Mouse (Mus musculus): ENCODE results near the gene Acsl1. TPM values are rescaled to one million over a fixed set of nuclear protein-coding genes. Genes with fewer than 3 reads are reported as not detected.

Acsl1 gene
- polyA plus RNA-seq (2015; fragmentation: Nextera tagmentation; extraction: Ambion mirVana) = 48.3 and 56.0 TPM in 2 replicates

DNA sequence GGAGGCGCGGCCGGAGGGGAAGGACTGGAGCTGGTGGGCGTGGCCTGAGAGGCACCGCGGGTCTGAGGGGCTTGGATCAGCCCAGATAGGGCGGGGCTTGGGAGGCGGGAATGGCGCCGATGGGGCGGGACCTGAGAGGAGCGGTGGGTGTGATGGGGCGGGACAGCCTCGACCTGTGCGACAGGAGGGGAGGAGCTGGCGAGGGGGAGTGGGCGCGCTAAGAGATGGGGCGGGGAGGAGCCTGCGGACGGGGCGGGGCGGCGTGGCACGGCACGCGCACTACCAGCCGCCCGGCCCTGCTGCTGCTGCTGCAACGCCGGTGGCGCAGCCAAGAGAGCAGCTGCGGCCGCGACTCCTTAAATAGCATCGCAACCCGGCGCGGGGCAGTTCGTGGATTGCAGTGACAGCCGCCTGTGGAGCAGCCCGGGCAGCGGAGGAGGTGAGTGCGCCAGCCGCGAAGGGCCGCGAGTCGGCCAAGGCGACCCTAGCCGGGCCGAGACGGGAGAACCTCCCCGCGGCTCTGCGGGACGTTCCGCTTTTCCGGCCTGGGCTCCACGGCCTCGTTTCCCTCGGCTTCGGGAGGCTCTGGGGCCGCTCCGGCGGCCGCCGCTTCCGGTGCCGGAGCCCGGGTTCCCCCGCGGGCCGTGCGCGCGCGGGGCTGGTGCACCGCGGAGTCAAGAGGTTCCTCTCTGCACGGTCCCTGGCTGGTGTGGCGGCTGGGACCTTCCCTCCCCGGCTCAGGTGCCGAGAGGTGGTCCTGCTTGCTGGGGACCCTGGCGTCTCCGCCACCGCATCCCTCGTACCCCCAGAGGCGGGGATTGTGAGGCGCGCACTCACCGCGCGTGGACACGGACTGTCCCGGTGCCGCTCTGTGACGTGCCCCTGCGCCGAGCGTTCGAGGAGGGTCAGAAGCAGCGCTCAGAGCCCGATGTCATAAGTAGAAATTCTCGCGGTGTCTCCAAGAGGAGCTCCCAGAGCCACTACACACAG, at the start of gene Acsl1:
TSS of gene Acsl1 (plus strand) at position 246 of the 990 bp plus-strand sequence.
- H3K9me3 ChIP-seq (ENCODE audit: control insufficient read depth, low read length) = no peaks in the 10 kb centered on the region
- peaks cover 2% of the 10 kb centered on the region; the same call in 1 of the 2 replicates for H3K36me3 ChIP-seq (ENCODE audit: control insufficient read depth, insufficient read depth, low read length)
- under 1% methylated on average over 79 of the region's 106 CpGs for WGBS
- peak within 1 kb of the TSS; percentile 85 for H3K4me2 ChIP-seq (ENCODE audit: low read depth, low read length)
- H3K27ac ChIP-seq (ENCODE audit: low read length) = peak within 1 kb of the TSS; percentile 87
- peak within 1 kb of the TSS; percentile 93 for H3K9ac ChIP-seq (ENCODE audit: low read depth, low read length)
- no peaks in the 10 kb centered on the region for H3K27me3 ChIP-seq (replicated peaks; ENCODE audit: control insufficient read depth, insufficient read depth, low read length)
- H3K4me3 ChIP-seq (ENCODE audit: low read length) = peak within 1 kb of the TSS; percentile 83
- H3K4me1 ChIP-seq (ENCODE audit: control insufficient read depth, insufficient read depth, low read length) = peaks cover 7% of the 10 kb centered on the region; the same call in 1 of the 2 replicates
- ATAC-seq = peak; percentile 96

DNA sequence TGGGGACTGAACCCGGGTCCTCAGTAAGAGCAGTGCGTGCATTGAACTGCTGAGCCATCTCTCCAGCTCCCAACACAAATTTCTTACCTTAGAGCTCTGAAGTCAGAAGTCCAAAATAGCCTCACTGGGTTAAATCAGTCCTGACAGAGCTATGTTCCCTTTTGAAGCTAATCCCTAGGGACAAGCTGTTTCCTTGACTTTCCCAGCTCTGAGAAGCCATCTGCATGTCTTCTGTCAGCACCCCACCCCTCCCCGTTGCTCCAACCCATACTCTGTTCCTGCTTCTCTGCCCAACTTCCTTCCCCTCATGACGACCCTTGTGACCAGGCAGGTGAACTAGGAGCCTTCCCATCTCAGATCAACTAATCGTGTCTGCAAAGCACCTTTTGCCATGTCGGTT, 49.3 kb upstream of the Acsl1 start:
- no peaks in the 10 kb centered on the region for H3K9me3 ChIP-seq (ENCODE audit: control insufficient read depth, low read length)
- 69% methylated on average over 6 of the region's 6 CpGs for WGBS
- H3K36me3 ChIP-seq (ENCODE audit: control insufficient read depth, insufficient read depth, low read length) = no peaks in the 10 kb centered on the region
- no peak overlapping the region for H3K27ac ChIP-seq (ENCODE audit: low read length)
- no peak overlapping the region for H3K4me3 ChIP-seq (ENCODE audit: low read length)
- no peaks in the 10 kb centered on the region for H3K4me1 ChIP-seq (ENCODE audit: control insufficient read depth, insufficient read depth, low read length)
- ATAC-seq = no peak
- no peaks in the 10 kb centered on the region for H3K27me3 ChIP-seq (replicated peaks; ENCODE audit: control insufficient read depth, insufficient read depth, low read length)
- H3K4me2 ChIP-seq (ENCODE audit: low read depth, low read length) = no peak overlapping the region
- no peak overlapping the region for H3K9ac ChIP-seq (ENCODE audit: low read depth, low read length)

DNA sequence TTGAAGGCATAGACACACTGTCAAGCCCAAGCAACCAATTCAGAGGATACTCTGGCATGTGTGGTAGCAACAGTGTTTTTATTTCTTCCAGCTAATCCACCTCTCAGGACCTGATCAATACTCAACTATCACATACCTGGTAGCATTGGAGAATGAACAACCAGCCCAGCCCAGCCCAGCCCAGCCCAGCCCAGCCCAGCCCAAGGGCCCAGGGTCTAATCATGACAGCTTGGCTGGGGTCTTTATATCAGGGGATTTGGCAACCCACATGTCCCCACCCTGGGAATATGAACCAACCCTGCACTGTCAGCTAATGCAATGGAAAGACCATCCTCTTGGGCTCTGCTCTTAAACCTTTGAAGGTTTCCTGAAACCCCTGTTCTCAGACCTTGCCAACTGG, 42.9 kb upstream of the Acsl1 start:
- ATAC-seq = 0 out of 2 replicates have a peak, but pooled peaks have one; percentile 23
- Histone ChIP-seq H3K4me3 (ENCODE audit: low read length) (no peak overlapping the region), H3K4me1 (ENCODE audit: control insufficient read depth, insufficient read depth, low read length) (no peaks in the 10 kb centered on the region)

DNA sequence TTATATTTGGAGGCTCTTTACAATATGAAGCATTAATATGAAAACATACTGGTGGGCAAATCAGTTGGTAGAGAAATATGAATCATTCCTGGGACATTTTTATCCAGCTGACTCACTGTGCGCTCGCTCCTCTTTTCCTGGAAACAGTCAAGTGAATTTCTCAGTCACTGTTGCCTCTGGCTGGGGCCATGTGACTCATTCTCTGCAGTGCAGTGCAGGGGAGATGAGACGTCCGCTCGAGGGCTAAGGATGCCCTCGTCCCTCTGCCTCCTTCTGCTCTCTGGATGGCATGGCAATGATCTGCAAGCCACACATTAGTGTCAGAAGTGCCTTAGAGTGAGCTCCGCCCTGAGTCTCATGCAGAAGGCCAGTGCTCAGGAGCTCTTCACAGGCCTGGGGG, 41.0 kb upstream of the Acsl1 start:
- H3K4me2 ChIP-seq (ENCODE audit: low read depth, low read length) = no peak overlapping the region
- H3K27ac ChIP-seq (ENCODE audit: low read length) = no peak overlapping the region
- no peak for ATAC-seq
- no peaks in the 10 kb centered on the region for H3K9me3 ChIP-seq (ENCODE audit: control insufficient read depth, low read length)
- no peak overlapping the region for H3K4me3 ChIP-seq (ENCODE audit: low read length)
- no peaks in the 10 kb centered on the region for H3K4me1 ChIP-seq (ENCODE audit: control insufficient read depth, insufficient read depth, low read length)
- H3K27me3 ChIP-seq (replicated peaks; ENCODE audit: control insufficient read depth, insufficient read depth, low read length) = no peaks in the 10 kb centered on the region
- H3K9ac ChIP-seq (ENCODE audit: low read depth, low read length) = no peak overlapping the region
- 65% methylated on average over 7 of the region's 7 CpGs for WGBS
- no peaks in the 10 kb centered on the region for H3K36me3 ChIP-seq (ENCODE audit: control insufficient read depth, insufficient read depth, low read length)

More for the DNA sequence above, 42.9 kb upstream of the Acsl1 start:
- H3K27me3 ChIP-seq (replicated peaks; ENCODE audit: control insufficient read depth, insufficient read depth, low read length) = no peaks in the 10 kb centered on the region
- no peak overlapping the region for H3K27ac ChIP-seq (ENCODE audit: low read length)
- H3K4me2 ChIP-seq (ENCODE audit: low read depth, low read length) = no peak overlapping the region
- no peaks in the 10 kb centered on the region for H3K9me3 ChIP-seq (ENCODE audit: control insufficient read depth, low read length)
- H3K9ac ChIP-seq (ENCODE audit: low read depth, low read length) = no peak overlapping the region
- no peaks in the 10 kb centered on the region for H3K36me3 ChIP-seq (ENCODE audit: control insufficient read depth, insufficient read depth, low read length)

DNA sequence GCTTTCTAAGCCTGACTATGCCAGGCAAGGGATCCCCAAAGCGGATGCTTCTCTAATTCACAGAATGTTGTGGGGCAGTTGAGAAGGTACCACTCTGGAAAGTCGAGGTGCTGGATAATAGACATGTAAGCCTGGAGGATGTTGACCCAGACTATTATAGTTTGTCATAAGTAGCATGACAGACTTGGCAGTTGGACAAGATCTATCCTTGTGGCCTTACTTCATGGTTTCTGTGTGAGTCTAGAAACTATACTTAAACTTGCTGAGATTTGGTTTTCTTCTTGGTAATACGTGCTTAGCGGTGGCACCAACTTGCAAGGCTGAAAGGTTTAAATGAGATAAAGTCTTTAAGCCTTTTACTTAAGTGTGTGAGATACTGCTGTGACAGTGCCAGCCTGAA, 38.9 kb upstream of the Acsl1 start:
- Histone ChIP-seq H3K36me3 (ENCODE audit: control insufficient read depth, insufficient read depth, low read length) (no peaks in the 10 kb centered on the region), H3K27me3 (replicated peaks; ENCODE audit: control insufficient read depth, insufficient read depth, low read length) (no peaks in the 10 kb centered on the region), H3K9me3 (ENCODE audit: control insufficient read depth, low read length) (no peaks in the 10 kb centered on the region), H3K27ac (ENCODE audit: low read length) (no peak overlapping the region), H3K4me1 (ENCODE audit: control insufficient read depth, insufficient read depth, low read length) (no peaks in the 10 kb centered on the region), H3K4me2 (ENCODE audit: low read depth, low read length) (no peak overlapping the region), H3K9ac (ENCODE audit: low read depth, low read length) (no peak overlapping the region), H3K4me3 (ENCODE audit: low read length) (no peak overlapping the region)
- 88% methylated on average over 4 of the region's 4 CpGs for WGBS
- ATAC-seq = no peak

DNA sequence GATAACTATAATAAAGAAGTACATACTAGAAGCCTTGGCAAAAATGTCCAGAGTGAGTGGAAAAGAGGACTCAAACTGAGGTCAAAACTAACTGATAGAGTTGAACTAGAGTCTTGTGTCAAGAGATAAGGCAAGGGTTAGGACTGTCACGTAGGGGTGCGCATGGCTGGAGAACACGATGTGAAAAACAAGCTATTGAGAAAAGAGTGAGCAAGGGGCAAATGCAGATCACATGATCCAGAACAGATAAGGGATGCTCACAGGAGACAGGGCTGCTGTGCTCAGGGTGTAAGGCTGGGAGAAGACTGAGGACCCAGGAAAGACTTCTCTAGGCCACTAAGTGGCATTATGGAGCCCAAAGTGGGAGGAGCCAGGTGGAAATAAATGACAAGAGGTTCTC, 38.3 kb upstream of the Acsl1 start:
- no peak overlapping the region for H3K4me2 ChIP-seq (ENCODE audit: low read depth, low read length)
- no peak overlapping the region for H3K27ac ChIP-seq (ENCODE audit: low read length)
- no peaks in the 10 kb centered on the region for H3K36me3 ChIP-seq (ENCODE audit: control insufficient read depth, insufficient read depth, low read length)
- no peak for ATAC-seq
- no peaks in the 10 kb centered on the region for H3K27me3 ChIP-seq (replicated peaks; ENCODE audit: control insufficient read depth, insufficient read depth, low read length)
- WGBS = over 99% methylated on average over 3 of the region's 3 CpGs
- no peaks in the 10 kb centered on the region for H3K4me1 ChIP-seq (ENCODE audit: control insufficient read depth, insufficient read depth, low read length)
- H3K9ac ChIP-seq (ENCODE audit: low read depth, low read length) = no peak overlapping the region
- no peak overlapping the region for H3K4me3 ChIP-seq (ENCODE audit: low read length)
- no peaks in the 10 kb centered on the region for H3K9me3 ChIP-seq (ENCODE audit: control insufficient read depth, low read length)

DNA sequence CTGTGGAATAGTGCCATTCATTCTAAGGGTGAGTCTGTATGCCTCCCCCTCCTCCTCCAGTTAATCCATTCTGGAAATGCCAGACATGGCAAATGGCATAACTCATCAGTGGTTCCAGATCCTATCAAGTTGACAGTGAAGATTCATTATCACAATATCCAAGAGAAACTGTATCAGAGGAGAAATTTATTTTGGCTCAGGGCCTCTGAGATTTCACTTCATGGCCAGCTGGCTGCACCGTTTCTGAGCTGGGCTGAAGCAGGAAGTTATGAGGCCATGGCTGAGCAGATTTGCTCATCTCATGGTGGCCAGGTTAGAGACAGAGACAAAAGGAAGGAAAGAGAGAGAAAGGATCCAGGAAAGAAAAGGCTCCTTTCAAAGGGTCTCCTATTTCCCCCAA, 37.2 kb upstream of the Acsl1 start:
- Histone ChIP-seq H3K36me3 (ENCODE audit: control insufficient read depth, insufficient read depth, low read length) (no peaks in the 10 kb centered on the region), H3K27me3 (replicated peaks; ENCODE audit: control insufficient read depth, insufficient read depth, low read length) (no peaks in the 10 kb centered on the region), H3K9me3 (ENCODE audit: control insufficient read depth, low read length) (no peaks in the 10 kb centered on the region), H3K9ac (ENCODE audit: low read depth, low read length) (no peak overlapping the region), H3K4me1 (ENCODE audit: control insufficient read depth, insufficient read depth, low read length) (no peaks in the 10 kb centered on the region), H3K4me3 (ENCODE audit: low read length) (no peak overlapping the region), H3K27ac (ENCODE audit: low read length) (no peak overlapping the region), H3K4me2 (ENCODE audit: low read depth, low read length) (no peak overlapping the region)
- no peak for ATAC-seq
- WGBS = 57% methylated on average over 1 of the region's 1 CpGs

DNA sequence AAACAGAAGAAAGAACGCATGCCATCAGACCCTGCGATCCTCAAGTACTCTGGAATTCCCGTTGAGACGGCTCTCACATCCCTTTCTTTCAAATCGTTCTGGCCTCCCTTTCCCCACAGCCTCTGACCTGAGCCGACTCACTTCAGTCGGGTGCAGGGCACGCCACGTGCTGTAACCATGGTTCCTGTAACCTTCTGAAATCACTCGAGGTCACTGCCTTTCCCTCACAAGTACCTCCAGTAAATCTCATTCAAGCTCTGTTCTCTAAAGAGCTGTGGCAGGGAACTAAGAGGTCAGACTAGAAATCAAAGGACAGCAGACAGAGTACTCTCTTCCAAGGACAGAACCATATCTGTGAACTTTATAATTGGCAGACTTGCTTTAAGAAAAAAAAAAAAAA, 32.3 kb upstream of the Acsl1 start:
- ATAC-seq = no peak
- WGBS = 66% methylated on average over 10 of the region's 10 CpGs
- H3K27me3 ChIP-seq (replicated peaks; ENCODE audit: control insufficient read depth, insufficient read depth, low read length) = no peaks in the 10 kb centered on the region

DNA sequence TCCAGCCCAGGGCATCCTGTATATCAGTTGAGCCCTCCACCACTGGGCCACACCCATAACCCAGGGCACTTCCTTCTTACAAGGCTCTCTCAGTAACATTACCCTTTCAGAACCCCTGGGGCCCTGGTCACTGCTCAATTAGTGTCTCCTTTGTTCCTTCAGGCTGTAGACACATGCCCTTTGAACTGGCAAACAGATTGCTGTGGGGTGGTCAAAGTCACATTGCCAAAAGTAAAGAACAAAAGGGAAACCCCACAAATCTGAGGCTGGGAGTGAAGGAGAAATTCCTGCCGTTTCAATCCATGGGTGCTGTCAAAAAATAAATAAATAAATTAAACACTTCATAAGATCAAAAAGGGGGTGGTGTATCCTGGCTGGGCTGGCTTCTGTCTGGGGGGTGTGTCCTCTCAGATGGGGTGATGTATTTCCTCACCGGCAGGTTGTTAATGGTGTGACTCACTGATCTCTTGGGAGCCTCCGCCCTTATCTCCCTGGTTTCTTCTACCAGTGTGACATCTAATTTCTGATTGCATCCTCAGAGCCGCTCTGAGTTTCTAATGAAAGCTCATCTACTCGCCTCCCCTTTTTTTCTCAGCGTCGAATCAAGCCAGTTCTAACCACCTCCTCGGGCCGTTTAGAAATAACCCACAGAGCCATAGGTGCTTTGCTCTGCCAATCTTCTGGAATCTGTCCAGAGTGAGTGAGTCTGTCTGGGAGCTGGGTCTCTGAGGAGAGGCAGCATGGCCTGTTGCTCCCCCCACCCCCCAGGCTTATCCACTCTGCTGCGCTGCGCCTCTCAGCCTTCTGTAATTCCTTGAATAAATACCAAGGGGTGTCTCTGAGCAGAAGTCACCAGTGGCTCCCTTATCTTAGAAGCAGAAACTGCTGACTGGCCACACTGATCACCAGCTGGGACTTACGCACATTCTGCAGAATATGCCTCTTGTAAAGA, 24.6 kb upstream of the Acsl1 start:
- peak overlapping the region; percentile 97 for H3K27ac ChIP-seq (ENCODE audit: low read length)
- no peaks in the 10 kb centered on the region for H3K27me3 ChIP-seq (replicated peaks; ENCODE audit: control insufficient read depth, insufficient read depth, low read length)
- WGBS = 28% methylated on average over 12 of the region's 12 CpGs
- peak overlapping the region; percentile 39 for H3K4me2 ChIP-seq (ENCODE audit: low read depth, low read length)
- H3K4me1 ChIP-seq (ENCODE audit: control insufficient read depth, insufficient read depth, low read length) = peaks cover 10% of the 10 kb centered on the region; the same call in 1 of the 2 replicates
- H3K36me3 ChIP-seq (ENCODE audit: control insufficient read depth, insufficient read depth, low read length) = no peaks in the 10 kb centered on the region
- H3K9me3 ChIP-seq (ENCODE audit: control insufficient read depth, low read length) = no peaks in the 10 kb centered on the region
- peak; percentile 90 for ATAC-seq
- no peak overlapping the region for H3K4me3 ChIP-seq (ENCODE audit: low read length)
- H3K9ac ChIP-seq (ENCODE audit: low read depth, low read length) = peak overlapping the region; percentile 64

More for the DNA sequence above, 32.3 kb upstream of the Acsl1 start:
- Histone ChIP-seq H3K9me3 (ENCODE audit: control insufficient read depth, low read length) (no peaks in the 10 kb centered on the region), H3K36me3 (ENCODE audit: control insufficient read depth, insufficient read depth, low read length) (no peaks in the 10 kb centered on the region), H3K4me2 (ENCODE audit: low read depth, low read length) (no peak overlapping the region), H3K9ac (ENCODE audit: low read depth, low read length) (no peak overlapping the region), H3K4me1 (ENCODE audit: control insufficient read depth, insufficient read depth, low read length) (no peaks in the 10 kb centered on the region), H3K27ac (ENCODE audit: low read length) (no peak overlapping the region), H3K4me3 (ENCODE audit: low read length) (no peak overlapping the region)
